Mouse (Mus musculus): ENCODE data around the gene Esrrg. TPM values are rescaled to one million over a fixed set of nuclear protein-coding genes. Genes with fewer than 3 reads are reported as not detected.

Gene Esrrg
- polyA plus RNA-seq, 1 experiment from 2014 or later: 2.2 TPM

GRCm38 (mm10) chr1:187770234-187770633 lies 161.6 kb downstream of the Esrrg start:
- no peak overlapping the region for H3K4me3 ChIP-seq
- peaks cover 13% of the 10 kb centered on the region for H3K4me1 ChIP-seq
- no peaks in the 10 kb centered on the region for H3K9me3 ChIP-seq (replicated peaks)
- 95% methylated on average over 3 of the region's 3 CpGs for WGBS
- no peaks in the 10 kb centered on the region for H3K36me3 ChIP-seq
- H3K27me3 ChIP-seq (ENCODE audit: low read depth, poor library complexity, severe bottlenecking): no peaks in the 10 kb centered on the region
- DNase-seq (ENCODE audit: low spot score): no peak
- H3K27ac ChIP-seq: no peak overlapping the region

- Histone ChIP-seq H3K4me1 (peaks cover 13% of the 10 kb centered on the region), H3K4me3 (no peak overlapping the region), H3K9me3 (replicated peaks) (no peaks in the 10 kb centered on the region), H3K27me3 (ENCODE audit: low read depth, poor library complexity, severe bottlenecking) (no peaks in the 10 kb centered on the region), H3K27ac (no peak overlapping the region), H3K36me3 (no peaks in the 10 kb centered on the region)
- WGBS: 75% methylated on average over 4 of the region's 4 CpGs
- DNase-seq (ENCODE audit: low spot score): no peak
Observed at GRCm38 (mm10) chr1:187771067-187771466, 162.5 kb downstream of the Esrrg start.

- 34% methylated on average over 10 of the region's 10 CpGs for WGBS
- H3K27me3 ChIP-seq (ENCODE audit: low read depth, poor library complexity, severe bottlenecking): no peaks in the 10 kb centered on the region
- H3K36me3 ChIP-seq: no peaks in the 10 kb centered on the region
- no peaks in the 10 kb centered on the region for H3K9me3 ChIP-seq (replicated peaks)
- peak; percentile 45 for DNase-seq (ENCODE audit: low spot score)
- H3K27ac ChIP-seq: 0 out of 2 replicates have a peak overlapping the region, but pooled peaks have one; percentile 7
- peaks cover 15% of the 10 kb centered on the region for H3K4me1 ChIP-seq
- no peak overlapping the region for H3K4me3 ChIP-seq
Observed at GRCm38 (mm10) chr1:187779589-187780178, 171.1 kb downstream of the Esrrg start.

- no peaks in the 10 kb centered on the region for H3K27me3 ChIP-seq (ENCODE audit: low read depth, poor library complexity, severe bottlenecking)
- H3K9me3 ChIP-seq (replicated peaks): no peaks in the 10 kb centered on the region
- no peak overlapping the region for H3K4me3 ChIP-seq
- 0 out of 2 replicates have a peak overlapping the region, but pooled peaks have one; percentile 16 for H3K27ac ChIP-seq
- H3K36me3 ChIP-seq: no peaks in the 10 kb centered on the region
- H3K4me1 ChIP-seq: peaks cover 28% of the 10 kb centered on the region
- DNase-seq (ENCODE audit: low spot score): no peak
- 77% methylated on average over 4 of the region's 4 CpGs for WGBS
Observed at GRCm38 (mm10) chr1:187785226-187785625, 176.6 kb downstream of the Esrrg start.

- Histone ChIP-seq H3K27me3 (ENCODE audit: low read depth, poor library complexity, severe bottlenecking) (no peaks in the 10 kb centered on the region), H3K27ac (0 out of 2 replicates have a peak overlapping the region, but pooled peaks have one; percentile 1), H3K9me3 (replicated peaks) (no peaks in the 10 kb centered on the region), H3K36me3 (no peaks in the 10 kb centered on the region), H3K4me3 (no peak overlapping the region), H3K4me1 (peaks cover 29% of the 10 kb centered on the region)
- no peak for DNase-seq (ENCODE audit: low spot score)
- 41% methylated on average over 7 of the region's 7 CpGs for WGBS
Observed at GRCm38 (mm10) chr1:187787055-187788016, 178.7 kb downstream of the Esrrg start.

GRCm38 (mm10) chr1:187794240-187794930 lies 185.8 kb downstream of the Esrrg start:
- H3K36me3 ChIP-seq: no peaks in the 10 kb centered on the region
- no peaks in the 10 kb centered on the region for H3K27me3 ChIP-seq (ENCODE audit: low read depth, poor library complexity, severe bottlenecking)
- no peak for DNase-seq (ENCODE audit: low spot score)
- H3K4me1 ChIP-seq: peaks cover 9% of the 10 kb centered on the region; the same call in 1 of the 2 replicates
- 85% methylated on average over 5 of the region's 5 CpGs for WGBS
- no peaks in the 10 kb centered on the region for H3K9me3 ChIP-seq (replicated peaks)
- H3K4me3 ChIP-seq: no peak overlapping the region
- no peak overlapping the region for H3K27ac ChIP-seq

GRCm38 (mm10) chr1:187795551-187795950 lies 187.0 kb downstream of the Esrrg start:
- Histone ChIP-seq H3K27me3 (ENCODE audit: low read depth, poor library complexity, severe bottlenecking) (no peaks in the 10 kb centered on the region), H3K27ac (no peak overlapping the region), H3K4me3 (no peak overlapping the region), H3K9me3 (replicated peaks) (no peaks in the 10 kb centered on the region), H3K36me3 (no peaks in the 10 kb centered on the region), H3K4me1 (peaks cover 9% of the 10 kb centered on the region; the same call in 1 of the 2 replicates)
- 84% methylated on average over 3 of the region's 3 CpGs for WGBS
- DNase-seq (ENCODE audit: low spot score): no peak

- Histone ChIP-seq H3K27me3 (ENCODE audit: low read depth, poor library complexity, severe bottlenecking) (no peaks in the 10 kb centered on the region), H3K27ac (no peak overlapping the region), H3K9me3 (replicated peaks) (no peaks in the 10 kb centered on the region), H3K4me3 (no peak overlapping the region), H3K4me1 (peaks cover 21% of the 10 kb centered on the region), H3K36me3 (no peaks in the 10 kb centered on the region)
- WGBS: 92% methylated on average over 7 of the region's 7 CpGs
- DNase-seq (ENCODE audit: low spot score): no peak
Observed at GRCm38 (mm10) chr1:187799300-187799699, 190.7 kb downstream of the Esrrg start.

GRCm38 (mm10) chr1:187800761-187801160 lies 192.2 kb downstream of the Esrrg start:
- Histone ChIP-seq H3K9me3 (replicated peaks) (no peaks in the 10 kb centered on the region), H3K4me1 (peaks cover 32% of the 10 kb centered on the region), H3K4me3 (no peak overlapping the region), H3K36me3 (no peaks in the 10 kb centered on the region), H3K27ac (no peak overlapping the region), H3K27me3 (ENCODE audit: low read depth, poor library complexity, severe bottlenecking) (no peaks in the 10 kb centered on the region)
- WGBS: 89% methylated on average over 10 of the region's 10 CpGs
- no peak for DNase-seq (ENCODE audit: low spot score)

- WGBS: 29% methylated on average over 5 of the region's 5 CpGs
- no peaks in the 10 kb centered on the region for H3K9me3 ChIP-seq (replicated peaks)
- DNase-seq (ENCODE audit: low spot score): no peak
- H3K4me3 ChIP-seq: no peak overlapping the region
- H3K27me3 ChIP-seq (ENCODE audit: low read depth, poor library complexity, severe bottlenecking): no peaks in the 10 kb centered on the region
- H3K4me1 ChIP-seq: peaks cover 57% of the 10 kb centered on the region
- no peaks in the 10 kb centered on the region for H3K36me3 ChIP-seq
- H3K27ac ChIP-seq: peak overlapping the region; percentile 44; the same call in 1 of the 2 replicates
Observed at GRCm38 (mm10) chr1:187803566-187803965, 195.0 kb downstream of the Esrrg start.

GRCm38 (mm10) chr1:187803997-187804396 lies 195.4 kb downstream of the Esrrg start:
- no peak for DNase-seq (ENCODE audit: low spot score)
- no peaks in the 10 kb centered on the region for H3K36me3 ChIP-seq
- H3K9me3 ChIP-seq (replicated peaks): no peaks in the 10 kb centered on the region
- H3K4me3 ChIP-seq: no peak overlapping the region
- no peak overlapping the region for H3K27ac ChIP-seq
- 9% methylated on average over 5 of the region's 5 CpGs for WGBS
- no peaks in the 10 kb centered on the region for H3K27me3 ChIP-seq (ENCODE audit: low read depth, poor library complexity, severe bottlenecking)
- H3K4me1 ChIP-seq: peaks cover 61% of the 10 kb centered on the region

GRCm38 (mm10) chr1:187805001-187805400 lies 196.4 kb downstream of the Esrrg start:
- Histone ChIP-seq H3K27me3 (ENCODE audit: low read depth, poor library complexity, severe bottlenecking) (no peaks in the 10 kb centered on the region), H3K36me3 (no peaks in the 10 kb centered on the region), H3K27ac (no peak overlapping the region), H3K4me1 (peaks cover 64% of the 10 kb centered on the region), H3K9me3 (replicated peaks) (no peaks in the 10 kb centered on the region), H3K4me3 (no peak overlapping the region)
- no peak for DNase-seq (ENCODE audit: low spot score)
- 78% methylated on average over 6 of the region's 6 CpGs for WGBS
